Mouse (Mus musculus) CH12.LX (cell line): ENCODE measurements around the gene Tent5b. TPM values are rescaled to one million over a fixed set of nuclear protein-coding genes. Genes with fewer than 3 reads are reported as not detected.
A peak's percentile ranks its signal among the peaks of the same experiment; 100 is the strongest.

Source experiments
- DNase-seq: peaks from one replicate; pipeline ENCODE4 v3.0.0-alpha.2; 2013; ENCODE audit errors: extremely low read depth
- H3K27ac ChIP-seq: 2 replicates; pipeline ENCODE4 v1.5.1; 2012; ENCODE audit warnings: low read depth, mild to moderate bottlenecking, control low read depth, moderate library complexity; ENCODE audit not compliant: insufficient read depth
- H3K27me3 ChIP-seq: replicated peaks from 2 replicates; pipeline ENCODE3; 2012; ENCODE audit warnings: inconsistent platforms
- H3K36me3 ChIP-seq, 2 experiments: replicated peaks in 1 of 2; 2 replicates each; pipeline versions ENCODE3 to v1.6.1; 2012; ENCODE audit warnings: inconsistent platforms in 1 of 2, low read length in 1 of 2, mild to moderate bottlenecking in 1 of 2, mixed read lengths in 1 of 2, moderate library complexity in 1 of 2; ENCODE audit not compliant: control insufficient read depth in 1 of 2, insufficient read depth in 1 of 2
- H3K4me1 ChIP-seq, 2 experiments: 2 replicates each; pipeline ENCODE4 v1.6.1; 2012; ENCODE audit warnings: inconsistent platforms in 1 of 2, moderate library complexity in 1 of 2; ENCODE audit not compliant: insufficient read depth in 2 of 2, control insufficient read depth in 1 of 2
- H3K4me2 ChIP-seq: 2 replicates; pipeline ENCODE4 v1.6.1; 2012; ENCODE audit warnings: low read depth, mild to moderate bottlenecking, control low read depth; ENCODE audit not compliant: poor library complexity, insufficient read depth, severe bottlenecking
- H3K4me3 ChIP-seq, 3 experiments: fragments of 150-350 bp in 1 of 3; sonication (generic) in 1 of 3; replicated peaks in 1 of 3; 2 replicates each; pipeline versions ENCODE3 to v1.5.1; 2011 to 2012; ENCODE audit warnings: low read depth in 2 of 3, low read length in 2 of 3, mild to moderate bottlenecking in 2 of 3, moderate library complexity in 2 of 3, control low read depth in 1 of 3, improper control_type of control experiment in 1 of 3, inconsistent platforms in 1 of 3, mixed read lengths in 1 of 3; ENCODE audit not compliant: poor library complexity in 1 of 3
- H3K79me2 ChIP-seq: replicated peaks from 2 replicates; pipeline ENCODE4 v1.6.1; 2012; ENCODE audit warnings: mild to moderate bottlenecking, moderate library complexity; ENCODE audit not compliant: control insufficient read depth, poor library complexity, insufficient read depth, severe bottlenecking; ENCODE audit errors: extremely low read depth
- H3K9ac ChIP-seq: 2 replicates; pipeline ENCODE4 v1.6.1; 2012; ENCODE audit warnings: low read depth, mild to moderate bottlenecking, control low read depth, moderate library complexity; ENCODE audit not compliant: insufficient read depth
- H3K9me3 ChIP-seq: replicated peaks from 2 replicates; pipeline ENCODE3; 2012; ENCODE audit warnings: low read length, inconsistent platforms, mixed read lengths
- CTCF ChIP-seq, 2 experiments: IDR thresholded peaks in 1 of 2; conservative IDR thresholded peaks in 1 of 2; 2 replicates each; pipeline ENCODE4 v1.5.1; 2011 to 2012; ENCODE audit warnings: low read depth in 2 of 2, low read length in 2 of 2, improper control_type of control experiment in 1 of 2, inconsistent platforms in 1 of 2, mild to moderate bottlenecking in 1 of 2, moderate library complexity in 1 of 2
- ETS1 ChIP-seq: conservative IDR thresholded peaks from 2 replicates; pipeline ENCODE4 v1.6.1; 2012; ENCODE audit warnings: low read depth, mild to moderate bottlenecking, inconsistent platforms, low read length, improper control_type of control experiment, moderate library complexity
- GABPA ChIP-seq: IDR thresholded peaks from 2 replicates; pipeline ENCODE4 v1.6.1; 2012; ENCODE audit warnings: low read depth, low read length, improper control_type of control experiment, inconsistent platforms; ENCODE audit not compliant: insufficient replicate concordance
- JUND ChIP-seq: conservative IDR thresholded peaks from 2 replicates; pipeline ENCODE4 v1.6.1; 2011; ENCODE audit warnings: low read depth, low read length, improper control_type of control experiment
- MAFK ChIP-seq: IDR thresholded peaks from 2 replicates; pipeline ENCODE4 v1.6.1; 2011; ENCODE audit warnings: low read length, improper control_type of control experiment; ENCODE audit not compliant: insufficient replicate concordance
- MAZ ChIP-seq: IDR thresholded peaks from 2 replicates; pipeline ENCODE4 v1.6.1; 2012; ENCODE audit warnings: low read depth, mild to moderate bottlenecking, inconsistent platforms, low read length, improper control_type of control experiment, moderate library complexity
- MEF2A ChIP-seq: IDR thresholded peaks from 2 replicates; pipeline ENCODE4 v1.6.1; 2014; ENCODE audit warnings: low read depth, mild to moderate bottlenecking, inconsistent platforms, low read length, improper control_type of control experiment, borderline replicate concordance
- POLR2AphosphoS2 ChIP-seq: IDR thresholded peaks from 2 replicates; pipeline ENCODE4 v1.6.1; 2011; ENCODE audit warnings: low read depth, low read length, improper control_type of control experiment
- RCOR1 ChIP-seq: conservative IDR thresholded peaks from 2 replicates; pipeline ENCODE4 v1.6.1; 2012; ENCODE audit warnings: low read depth, mild to moderate bottlenecking, inconsistent platforms, low read length, improper control_type of control experiment
- SIN3A ChIP-seq: IDR thresholded peaks from 2 replicates; pipeline ENCODE4 v1.6.1; 2012; ENCODE audit warnings: low read length, improper control_type of control experiment, inconsistent platforms
- SMC3 ChIP-seq: IDR thresholded peaks from 2 replicates; pipeline ENCODE4 v1.6.1; 2011; ENCODE audit warnings: low read depth, low read length, improper control_type of control experiment
- USF1 ChIP-seq: IDR thresholded peaks from 2 replicates; pipeline ENCODE4 v1.6.1; 2014; ENCODE audit warnings: low read depth, mild to moderate bottlenecking, inconsistent platforms, low read length, improper control_type of control experiment
- ZNF384 ChIP-seq: IDR thresholded peaks from 2 replicates; pipeline ENCODE4 v1.6.1; 2012; ENCODE audit warnings: low read depth, low read length, improper control_type of control experiment, inconsistent platforms
- dilution Hi-C: fragments of 300-500 bp; cut with MboI; formaldehyde crosslinking; loops from 2 replicates; pipeline ENCODE4 v1.14.3; 2020; ENCODE audit warnings: low sequenced_read_pairs; ENCODE audit not compliant: extremely low pct_unique_long_range_greater_than_20kb, extremely low pct_ligation_motif_present
- in situ Hi-C: fragments of 300-500 bp; cut with MboI; formaldehyde crosslinking; loops from 3 replicates; pipeline ENCODE4 v1.14.3; 2019; ENCODE audit warnings: low sequenced_read_pairs, low pct_ligation_motif_present, low pct_unique_long_range_greater_than_20kb, mixed read lengths
- polyA plus RNA-seq: library from polyadenylated mRNA; unstranded; fragments of >175 nt; gene quantifications from 2 replicates; pipeline ENCODE4 v1.2.1, GENCODE M21; 2012; ENCODE audit warnings: low read depth; ENCODE audit not compliant: insufficient read length
- total RNA-seq, 2 experiments: library from RNA; depleted of rRNA; stranded (reverse); fragments of 300-350 nt in 1 of 2; fragments of >200 nt in 1 of 2; gene quantifications; 2 replicates each; pipeline ENCODE4 v1.2.3; 2012 to 2014

Gene Tent5b
- total and polyA plus RNA-seq, 3 experiments, result not detected

- Histone ChIP-seq H3K4me2 (no peak overlapping the region), H3K36me3 (no peaks in the 10 kb centered on the region), H3K27ac (no peak overlapping the region), H3K27me3 (peaks cover 4% of the 10 kb centered on the region), H3K79me2 (no peaks in the 10 kb centered on the region), H3K9me3 (no peaks in the 10 kb centered on the region), H3K4me1 (peaks cover 8 to 27% of the 10 kb centered on the region in 2 experiments), H3K4me3 (no peak overlapping the region), H3K9ac (no peak overlapping the region)
- no peak for DNase-seq
- TF ChIP-seq GABPA (no peak), RCOR1 (no peak)
- dilution Hi-C loops (no loop called here), in situ Hi-C loops (loop anchor here (5.0 kb wide), 2 partner anchors 40 to 105 kb away; no protein-coding TSS in a partner anchor)
These were observed 27.5 kb upstream of the Tent5b start for GRCm38 (mm10) chr4:133452433-133452832.

- no peak overlapping the region for H3K4me2 ChIP-seq
- TF ChIP-seq POLR2AphosphoS2 (no peak), JUND (no peak), SMC3 (peak; percentile 15; the same call in 1 of the 2 replicates), CTCF (conservative IDR thresholded peaks at IDR 0.05 in 1 of 2, IDR thresholded peaks at IDR 0.05 in 1 of 2; ENCODE audit: low read depth in 2 of 2, low read length in 2 of 2) (peak in 1 of 2 experiments; percentile 41; a peak in 2 of 4 replicates)
- H3K9ac ChIP-seq, result no peak overlapping the region
- no peak overlapping the region for H3K4me3 ChIP-seq
- H3K4me1 ChIP-seq, result peaks cover 9 to 29% of the 10 kb centered on the region in 2 experiments
- H3K36me3 ChIP-seq, result no peaks in the 10 kb centered on the region
- no peaks in the 10 kb centered on the region for H3K9me3 ChIP-seq
- in situ Hi-C loops (no loop called here), dilution Hi-C loops (no loop called here)
- no peaks in the 10 kb centered on the region for H3K79me2 ChIP-seq
- DNase-seq, result peak; percentile 48
- H3K27me3 ChIP-seq, result peaks cover 4% of the 10 kb centered on the region
- no peak overlapping the region for H3K27ac ChIP-seq
These were observed 21.9 kb upstream of the Tent5b start for GRCm38 (mm10) chr4:133458044-133458443.

GRCm38 (mm10) chr4:133460006-133460405 is 19.9 kb upstream of the Tent5b start:
- Histone ChIP-seq H3K9ac (no peak overlapping the region), H3K36me3 (no peaks in the 10 kb centered on the region), H3K27ac (no peak overlapping the region), H3K4me3 (no peak overlapping the region), H3K27me3 (peaks cover 6% of the 10 kb centered on the region), H3K9me3 (no peaks in the 10 kb centered on the region), H3K4me1 (peaks cover 9 to 33% of the 10 kb centered on the region in 2 experiments), H3K79me2 (no peaks in the 10 kb centered on the region), H3K4me2 (no peak overlapping the region)
- dilution Hi-C loops, result no loop called here
- TF ChIP-seq ZNF384 (no peak), MEF2A (no peak), MAFK (no peak), ETS1 (no peak), SIN3A (no peak), SMC3 (no peak), GABPA (no peak), MAZ (no peak), RCOR1 (no peak), USF1 (no peak)
- DNase-seq, result no peak
- in situ Hi-C loops, result no loop called here
